Mouse (Mus musculus) ovary, postnatal 10 days (tissue): ENCODE data around the gene Hist1h2bf.
"Not testable (repeated sequence)": the region's sequence is repeated elsewhere in the genome, so short reads cannot be mapped to it uniquely, and the experiment has no call there.

Experiments
- DNase-seq: peaks from one replicate; pipeline ENCODE4 v3.0.0; 2022; ENCODE audit warnings: low spot score

The Hist1h2bf gene

DNA sequence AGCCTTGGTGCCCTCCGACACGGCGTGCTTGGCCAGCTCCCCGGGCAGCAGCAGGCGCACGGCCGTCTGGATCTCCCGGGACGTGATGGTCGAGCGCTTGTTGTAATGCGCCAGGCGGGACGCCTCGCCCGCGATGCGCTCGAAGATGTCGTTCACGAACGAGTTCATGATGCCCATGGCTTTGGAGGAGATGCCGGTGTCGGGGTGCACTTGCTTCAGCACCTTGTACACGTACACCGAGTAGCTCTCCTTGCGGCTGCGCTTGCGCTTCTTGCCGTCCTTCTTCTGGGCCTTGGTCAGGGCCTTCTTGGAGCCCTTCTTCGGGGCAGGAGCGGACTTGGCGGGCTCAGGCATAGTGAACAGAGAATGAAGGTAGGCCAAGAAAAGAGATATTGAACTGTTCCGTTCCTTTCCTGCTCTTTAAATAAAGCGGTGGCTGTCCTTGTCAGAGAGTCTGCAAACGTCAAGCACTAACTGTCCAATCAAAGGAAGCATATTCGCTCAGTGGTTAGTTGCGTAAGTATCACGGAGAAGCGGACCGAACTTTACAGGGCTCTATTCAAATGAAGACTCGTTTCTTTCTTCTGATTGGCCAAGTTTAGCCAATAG is 30.9 kb downstream of the Hist1h2bf start, which contains the start of gene Hist1h2bh:
Hist1h2bh (minus strand) TSS at position 394 of the 609 bp plus-strand sequence.
- DNase-seq = not testable (repeated sequence)

DNA sequence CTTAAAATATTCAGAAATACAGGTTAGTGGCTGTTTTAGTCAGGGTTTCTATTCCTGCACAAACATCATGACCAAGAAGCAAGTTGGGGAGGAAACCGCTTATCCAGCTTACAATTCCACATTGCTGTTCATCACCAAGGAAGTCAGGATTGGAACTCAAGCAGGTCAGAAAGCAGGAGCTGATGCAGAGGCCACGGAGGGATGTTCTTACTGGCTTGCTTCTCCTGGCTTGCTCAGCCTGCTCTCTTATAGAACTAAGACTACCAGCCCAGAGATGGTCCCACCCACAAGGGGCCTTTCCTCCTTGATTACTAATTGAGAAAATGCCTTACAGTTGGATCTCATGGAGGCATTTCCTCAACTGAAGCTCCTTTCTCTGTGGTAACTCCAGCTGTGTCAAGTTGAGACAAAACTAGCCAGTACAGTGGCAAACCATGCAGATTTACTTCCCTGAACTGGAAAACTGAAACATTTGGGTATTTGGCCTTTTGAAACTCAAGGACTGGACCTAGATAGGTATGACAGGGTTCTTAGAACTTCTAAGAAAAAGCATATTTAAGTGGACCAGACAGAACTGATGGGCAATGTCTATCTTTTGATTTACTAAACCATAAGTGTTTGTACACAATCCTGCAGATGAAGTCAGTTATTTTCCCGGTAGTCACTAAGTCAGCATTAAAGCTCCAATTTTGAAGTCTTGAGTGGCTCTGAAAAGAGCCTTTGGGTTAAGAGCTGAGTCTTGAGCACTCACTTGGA is 31.6 kb downstream of the Hist1h2bf start:
- DNase-seq = not testable (repeated sequence)

DNA sequence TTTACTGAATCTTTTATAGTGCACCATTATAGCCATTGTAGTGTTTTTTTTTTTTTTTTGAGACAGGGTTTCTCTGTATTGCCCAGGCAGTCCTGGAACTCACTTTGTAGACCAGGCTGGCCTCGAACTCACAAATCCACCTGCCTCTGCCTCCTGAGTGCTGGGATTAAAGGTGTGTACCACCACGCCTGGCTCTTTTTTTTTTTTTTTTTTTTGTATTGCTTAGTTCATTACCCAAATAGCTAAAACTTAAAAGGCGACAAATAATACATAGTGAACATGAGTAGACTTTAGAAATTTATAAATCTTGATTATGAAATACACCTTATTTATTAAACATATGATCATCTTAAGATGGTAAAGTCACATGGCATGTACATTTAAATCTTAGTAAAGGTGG is 32.5 kb downstream of the Hist1h2bf start:
- no peak for DNase-seq

DNA sequence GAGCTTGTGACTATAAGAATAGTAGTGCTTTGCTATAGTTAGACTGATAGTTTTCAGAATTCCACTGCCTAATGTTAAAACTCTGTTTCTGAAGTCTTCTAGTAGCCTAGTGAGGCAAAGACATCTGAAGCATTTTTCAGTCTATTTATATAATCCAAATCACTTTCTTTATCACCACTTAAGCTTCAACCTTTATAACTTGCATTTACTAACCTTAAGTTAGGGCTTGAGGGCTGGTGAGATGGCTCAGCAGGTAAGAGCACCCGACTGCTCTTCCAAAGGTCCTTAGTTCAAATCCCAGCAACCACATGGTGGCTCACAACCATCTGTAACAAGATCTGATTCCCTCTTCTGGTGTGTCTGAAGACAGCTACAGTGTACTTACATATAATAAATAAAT is 34.2 kb downstream of the Hist1h2bf start:
- not testable (repeated sequence) for DNase-seq

DNA sequence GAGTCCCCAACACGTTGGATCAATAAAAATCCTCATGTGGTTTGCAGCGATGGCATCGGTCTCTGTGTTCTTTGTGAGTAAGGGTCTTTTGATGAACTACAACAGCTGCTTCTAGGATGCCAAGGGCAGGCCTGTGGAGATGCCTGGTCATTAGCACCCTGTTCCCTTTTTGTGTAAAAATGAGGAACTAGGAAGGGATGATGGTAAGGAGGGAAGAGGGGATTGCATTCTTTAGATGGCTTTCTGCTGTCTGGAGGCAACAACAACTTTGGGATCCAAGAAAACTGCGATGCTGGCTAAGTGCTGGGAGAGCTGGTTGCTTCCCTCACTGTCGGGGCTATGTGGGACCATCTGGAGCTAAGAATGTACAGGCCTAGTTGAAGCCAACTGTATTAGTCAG is 35.7 kb downstream of the Hist1h2bf start:
- no peak for DNase-seq

DNA sequence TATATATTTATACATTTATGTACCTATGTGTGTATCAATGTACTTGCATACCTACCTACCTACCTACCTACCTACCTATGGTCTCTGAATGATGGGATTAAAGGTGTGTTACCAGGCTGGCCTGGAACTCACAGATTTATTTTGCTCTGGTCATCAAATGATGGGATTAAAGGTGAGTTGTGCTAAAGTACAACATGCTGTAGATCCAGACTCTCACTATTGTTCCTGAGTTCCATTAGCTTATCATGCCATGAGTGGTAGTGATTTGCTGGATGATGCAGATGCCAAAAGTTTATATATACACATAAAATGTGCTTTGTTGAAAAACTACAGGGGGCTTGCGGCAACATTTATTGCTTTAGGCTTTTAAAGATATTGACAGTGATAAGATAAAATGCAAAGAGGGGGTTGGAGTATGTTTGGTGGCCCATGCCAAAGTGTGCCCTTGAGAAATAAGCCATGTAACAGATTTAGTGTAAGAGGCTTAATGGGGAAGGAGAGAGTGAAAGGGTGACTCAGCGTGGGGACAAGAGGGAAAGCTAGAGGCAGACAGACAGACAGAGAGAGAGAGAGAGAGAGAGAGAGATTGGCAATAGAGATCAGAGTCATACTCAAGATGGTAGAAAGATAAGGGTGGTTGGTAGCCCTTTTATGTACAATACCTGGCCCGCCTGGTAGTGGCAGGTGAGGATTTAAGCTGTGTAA is 36.8 kb downstream of the Hist1h2bf start:
- no peak for DNase-seq

DNA sequence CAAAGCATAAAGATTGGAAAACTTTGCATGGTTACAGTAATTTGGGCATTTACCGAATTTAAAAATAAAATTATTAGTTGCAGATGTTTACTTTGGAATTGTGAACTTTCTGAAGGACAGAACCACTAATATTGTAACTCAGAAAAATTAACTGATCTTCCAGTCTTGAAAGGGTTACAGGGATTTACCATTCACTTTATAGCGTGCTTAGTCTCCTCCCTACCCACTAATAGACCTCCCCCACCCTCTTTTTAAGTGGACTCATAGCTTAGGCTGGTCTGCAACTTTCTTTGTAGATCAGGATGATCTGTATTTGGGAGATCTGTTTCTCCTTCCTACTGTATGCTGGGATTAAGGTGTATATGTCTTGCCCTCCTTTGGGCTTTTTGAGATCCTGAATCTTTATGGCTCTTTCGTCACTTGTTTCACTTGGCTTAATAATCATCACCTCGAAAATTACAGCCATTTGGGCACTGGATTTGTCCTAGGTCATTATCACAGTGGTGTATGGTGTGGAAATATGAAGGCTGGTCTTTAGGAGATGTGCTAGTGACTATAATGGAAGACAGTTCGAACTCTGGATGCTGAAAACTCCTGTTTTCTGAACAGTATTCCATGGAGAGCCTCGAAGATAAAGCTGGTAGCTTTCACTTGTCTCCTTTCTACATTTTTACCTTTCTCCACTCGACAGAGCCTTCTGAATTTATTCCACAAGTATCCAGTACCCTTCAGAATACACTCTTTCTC is 37.7 kb downstream of the Hist1h2bf start:
- DNase-seq = no peak

DNA sequence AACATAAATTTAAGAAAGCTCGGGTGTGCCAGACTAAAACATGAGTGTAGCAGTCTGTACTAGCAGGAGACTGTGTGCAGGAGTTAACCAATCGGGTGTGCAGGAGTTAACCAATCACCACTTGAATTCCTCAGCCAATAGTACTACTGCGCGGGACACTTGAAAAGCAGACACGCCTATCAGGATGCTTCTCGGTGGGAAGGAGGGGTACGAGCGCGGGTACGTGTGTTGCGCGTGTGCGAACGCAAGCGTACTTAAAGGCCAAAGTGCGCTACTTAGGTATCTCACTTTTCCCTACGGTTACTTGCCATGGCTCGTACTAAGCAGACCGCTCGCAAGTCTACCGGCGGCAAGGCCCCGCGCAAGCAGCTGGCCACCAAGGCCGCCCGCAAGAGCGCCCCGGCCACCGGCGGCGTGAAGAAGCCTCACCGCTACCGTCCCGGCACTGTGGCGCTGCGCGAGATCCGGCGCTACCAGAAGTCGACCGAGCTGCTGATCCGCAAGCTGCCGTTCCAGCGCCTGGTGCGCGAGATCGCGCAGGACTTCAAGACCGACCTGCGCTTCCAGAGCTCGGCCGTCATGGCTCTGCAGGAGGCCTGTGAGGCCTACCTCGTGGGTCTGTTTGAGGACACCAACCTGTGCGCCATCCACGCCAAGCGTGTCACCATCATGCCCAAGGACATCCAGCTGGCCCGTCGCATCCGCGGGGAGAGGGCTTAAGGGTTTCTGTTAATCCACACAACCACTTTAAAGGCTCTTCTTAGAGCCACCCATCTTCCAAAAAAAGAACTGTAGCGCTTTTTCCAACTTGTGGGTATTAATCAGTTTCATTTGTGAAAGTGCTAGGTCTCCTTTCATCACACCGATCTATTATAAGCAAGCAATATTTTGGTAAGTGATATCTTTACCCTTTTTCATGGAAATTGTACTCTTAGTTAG is 38.6 kb downstream of the Hist1h2bf start, which contains the start of gene Hist1h3g:
Hist1h3g (plus strand) TSS at position 286 of the 939 bp plus-strand sequence.
- DNase-seq = not testable (repeated sequence)

DNA sequence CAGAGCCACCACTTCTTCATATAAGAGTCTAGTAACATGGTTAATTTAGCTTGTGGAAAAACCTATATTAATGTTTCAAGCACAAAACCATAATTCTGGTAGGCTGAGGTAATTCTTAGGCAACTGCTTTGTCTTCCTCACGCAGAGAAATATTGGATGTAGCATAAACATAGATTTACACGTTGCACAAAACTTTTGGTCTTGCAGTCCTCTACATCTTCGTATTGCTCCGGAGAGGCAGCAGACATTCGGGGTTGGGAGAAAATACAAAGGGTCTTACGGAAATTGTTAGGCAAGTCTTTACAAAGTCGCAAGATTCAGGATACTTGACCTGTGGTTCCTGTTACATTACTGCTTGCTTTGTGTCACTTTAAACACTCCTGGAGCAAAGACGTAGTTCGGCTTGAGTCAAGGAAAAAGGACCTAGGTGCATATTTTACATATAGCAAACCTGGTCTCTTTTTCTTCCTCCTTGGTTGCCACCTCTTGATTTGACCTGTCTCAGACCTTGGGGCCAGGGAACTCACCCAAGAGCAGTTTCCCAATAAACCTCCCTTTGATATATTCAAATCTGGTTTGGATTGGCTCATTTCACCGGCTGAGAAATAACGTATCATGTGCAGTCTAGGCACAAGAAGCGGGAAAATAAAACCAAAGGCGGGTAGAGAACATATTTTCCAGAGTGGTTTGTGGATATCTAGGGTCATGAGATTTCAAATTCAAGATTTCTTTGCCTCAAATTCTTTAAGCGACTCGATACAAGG is 39.4 kb downstream of the Hist1h2bf start:
- no peak for DNase-seq

DNA sequence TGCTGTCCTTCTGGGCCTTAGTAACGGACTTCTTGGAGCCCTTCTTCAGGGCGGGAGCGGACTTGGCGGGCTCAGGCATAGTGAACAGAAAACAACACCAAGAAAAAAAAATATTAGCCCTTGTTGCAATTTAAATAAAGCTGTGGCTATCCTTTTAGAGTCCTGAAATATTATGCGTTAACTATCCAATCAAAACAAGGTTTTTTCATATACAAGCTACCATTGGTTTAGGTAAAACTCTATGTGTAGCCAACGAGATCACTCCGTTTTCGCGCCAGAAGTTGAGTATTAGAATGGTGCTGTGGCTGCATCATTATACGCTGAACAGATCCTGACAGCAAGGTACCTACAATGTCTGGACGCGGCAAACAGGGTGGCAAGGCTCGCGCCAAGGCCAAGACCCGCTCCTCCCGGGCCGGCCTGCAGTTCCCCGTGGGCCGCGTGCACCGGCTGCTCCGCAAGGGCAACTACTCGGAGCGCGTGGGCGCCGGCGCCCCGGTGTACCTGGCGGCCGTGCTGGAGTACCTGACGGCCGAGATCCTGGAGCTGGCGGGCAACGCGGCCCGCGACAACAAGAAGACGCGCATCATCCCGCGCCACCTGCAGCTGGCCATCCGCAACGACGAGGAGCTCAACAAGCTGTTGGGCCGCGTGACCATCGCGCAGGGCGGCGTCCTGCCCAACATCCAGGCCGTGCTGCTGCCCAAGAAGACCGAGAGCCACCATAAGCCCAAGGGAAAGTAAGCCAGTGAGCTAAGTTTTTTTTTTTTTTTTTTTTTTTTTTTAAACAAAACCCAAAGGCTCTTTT is 40.2 kb downstream of the Hist1h2bf start, which contains the start of gene Hist1h2af:
Hist1h2af (plus strand) TSS at position 347 of the 808 bp plus-strand sequence.
- not testable (repeated sequence) for DNase-seq

DNA sequence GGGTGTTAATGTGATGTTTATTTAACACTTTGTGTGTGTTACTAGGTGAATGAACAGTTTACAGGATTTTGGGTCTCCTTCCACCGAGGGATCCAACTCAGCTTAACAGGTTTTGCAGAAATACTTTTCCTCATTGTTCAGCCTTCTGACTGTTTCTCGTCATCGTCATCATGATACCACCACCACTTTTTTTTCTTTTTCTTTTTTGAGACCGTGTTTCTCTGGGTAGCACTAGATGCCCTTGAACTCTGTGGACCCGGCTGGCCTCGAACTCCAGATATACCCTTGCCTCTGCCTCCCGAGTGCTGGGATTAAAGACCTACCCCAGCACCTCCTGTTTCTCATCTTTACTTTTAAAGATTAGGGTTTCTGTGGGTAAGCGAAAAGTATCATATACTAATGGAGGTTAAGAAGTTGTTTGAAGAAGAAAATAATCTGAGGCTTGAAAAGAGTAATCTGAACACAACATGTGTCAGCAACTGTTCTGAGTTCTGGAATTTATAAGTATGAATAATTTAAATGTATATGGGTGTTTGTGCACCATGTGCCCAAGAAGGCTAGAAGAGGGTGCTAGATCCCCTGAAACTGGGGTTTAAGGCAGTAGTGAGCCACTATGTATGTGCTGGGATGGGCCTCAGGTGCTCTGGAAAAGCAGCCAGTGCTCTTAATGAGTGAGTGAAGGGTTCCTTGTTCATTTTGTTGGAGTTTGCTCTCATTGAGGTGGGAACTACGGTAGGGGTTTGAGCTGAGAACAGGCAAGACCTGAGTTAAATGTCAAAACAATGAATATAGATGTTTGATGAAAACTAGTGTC is 41.5 kb downstream of the Hist1h2bf start:
- no peak for DNase-seq

DNA sequence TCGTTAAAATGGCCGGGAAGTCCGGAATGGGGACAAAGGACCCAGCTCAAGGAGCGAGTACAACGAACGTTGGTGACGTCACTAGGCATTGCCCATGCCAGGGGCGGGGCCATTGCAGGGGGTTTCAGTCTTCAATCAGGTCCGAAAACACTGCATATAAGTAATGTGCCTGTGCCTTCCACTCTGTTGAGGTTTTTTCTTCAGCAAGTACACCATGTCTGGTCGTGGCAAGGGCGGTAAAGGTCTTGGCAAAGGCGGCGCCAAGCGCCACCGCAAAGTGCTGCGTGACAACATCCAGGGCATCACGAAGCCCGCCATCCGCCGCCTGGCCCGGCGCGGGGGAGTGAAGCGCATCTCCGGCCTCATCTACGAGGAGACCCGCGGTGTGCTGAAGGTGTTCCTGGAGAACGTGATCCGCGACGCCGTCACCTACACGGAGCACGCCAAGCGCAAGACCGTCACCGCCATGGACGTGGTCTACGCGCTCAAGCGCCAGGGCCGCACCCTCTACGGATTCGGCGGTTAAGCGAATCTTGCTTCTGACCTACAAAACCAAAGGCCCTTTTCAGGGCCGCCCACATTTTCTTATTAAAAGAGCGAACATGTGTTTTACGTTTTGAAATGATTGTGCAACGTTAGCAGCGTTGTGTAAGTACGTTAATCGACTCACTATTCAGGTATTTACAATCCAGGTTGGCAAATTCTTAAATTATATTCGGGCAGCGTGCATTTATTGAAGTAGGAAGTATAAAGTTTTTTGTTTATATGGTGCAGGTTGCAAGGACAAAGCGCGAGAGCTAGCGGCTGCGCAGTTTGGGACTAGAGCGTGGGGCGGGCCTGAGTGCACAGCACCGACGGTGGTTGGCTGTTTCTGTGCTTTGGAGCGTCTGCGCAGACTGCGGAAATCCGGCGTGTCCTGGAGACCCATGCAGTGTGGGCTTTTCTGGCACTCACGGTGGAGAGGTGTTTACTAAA is 42.8 kb downstream of the Hist1h2bf start, which contains the start of gene Hist1h4h:
Hist1h4h (plus strand) TSS at position 150 of the 975 bp plus-strand sequence.
- DNase-seq = peak; percentile 93

DNA sequence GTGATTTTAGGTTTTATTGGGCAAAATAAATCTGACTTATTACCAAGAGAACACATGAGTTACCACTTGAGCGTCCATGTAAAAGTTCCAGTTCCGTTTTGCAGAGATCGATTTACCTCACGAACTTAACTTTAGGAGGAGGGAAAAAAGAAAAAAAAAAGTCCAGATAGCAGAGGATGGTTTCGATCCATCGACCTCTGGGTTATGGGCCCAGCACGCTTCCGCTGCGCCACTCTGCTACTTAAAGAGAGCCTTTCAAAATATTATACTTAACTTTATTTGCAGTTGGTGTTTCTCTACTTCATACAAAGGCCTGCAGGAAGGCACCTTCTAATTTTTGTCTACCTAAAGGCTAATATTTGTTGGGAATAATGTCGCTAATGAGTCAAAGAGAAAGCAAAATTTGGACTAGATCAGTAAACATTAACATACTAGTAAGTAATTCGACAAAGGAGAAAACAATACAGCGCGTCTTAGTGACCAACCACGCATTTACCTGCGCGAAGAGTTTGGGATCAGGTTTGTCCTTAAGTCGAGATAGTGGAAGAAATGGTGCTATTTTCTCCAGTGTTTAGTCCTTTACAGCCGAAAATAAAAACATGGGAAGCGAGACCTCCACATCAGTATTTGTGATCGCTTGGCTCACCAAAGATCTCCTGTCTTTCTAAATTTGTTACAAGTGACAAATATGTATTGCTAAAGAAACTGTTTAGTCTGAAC is 43.7 kb downstream of the Hist1h2bf start:
- no peak for DNase-seq

DNA sequence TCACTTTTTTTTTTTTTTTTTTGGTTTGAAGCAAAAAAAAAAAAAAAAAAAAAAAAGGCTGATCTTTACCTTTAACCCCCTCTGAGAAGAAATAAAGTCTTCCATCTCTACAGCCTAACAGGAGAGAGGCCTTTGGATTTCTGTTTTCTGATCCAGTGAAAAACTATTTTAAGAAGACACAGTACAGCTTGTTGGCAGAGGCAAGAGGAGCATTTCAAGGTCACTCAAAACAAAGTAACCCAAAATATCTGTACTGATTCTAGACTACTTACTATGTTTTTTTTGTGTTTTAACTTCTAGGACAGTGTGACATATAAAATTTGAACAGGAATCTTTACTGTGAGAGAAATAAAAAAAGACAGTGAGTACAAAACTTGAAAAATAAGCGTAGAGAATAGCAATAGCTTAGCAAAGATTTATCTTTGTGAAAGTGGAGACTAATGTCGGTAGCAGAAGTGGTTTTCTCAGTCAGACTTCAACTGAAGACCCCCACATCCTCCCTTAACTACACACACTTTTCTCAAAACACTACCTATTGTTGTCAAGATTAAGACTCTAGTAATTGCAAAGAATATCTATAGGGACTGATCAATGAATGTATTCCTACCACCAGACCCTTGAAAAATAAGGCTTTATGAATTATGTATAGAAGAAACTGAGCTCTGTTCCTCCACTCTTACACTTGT is 44.4 kb downstream of the Hist1h2bf start:
- no peak for DNase-seq

DNA sequence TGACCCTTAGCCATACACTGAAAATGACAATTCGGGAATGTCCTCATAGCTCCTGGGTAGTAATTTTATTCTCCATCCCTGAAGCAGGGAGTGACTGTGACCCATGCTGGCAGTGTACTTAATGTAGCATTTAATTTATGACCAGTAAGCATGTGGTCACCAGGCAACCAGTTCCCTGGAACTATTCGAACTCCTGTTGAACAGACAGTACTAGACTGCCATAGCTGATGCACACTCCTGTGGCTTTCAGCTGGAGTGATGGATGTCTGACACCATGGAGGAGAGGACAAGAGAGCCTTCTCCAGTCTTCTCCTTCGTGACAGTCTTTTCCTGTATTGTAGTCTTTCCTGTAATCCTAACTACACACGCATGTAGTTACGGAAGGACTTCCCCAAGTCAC is 45.0 kb downstream of the Hist1h2bf start:
- no peak for DNase-seq

DNA sequence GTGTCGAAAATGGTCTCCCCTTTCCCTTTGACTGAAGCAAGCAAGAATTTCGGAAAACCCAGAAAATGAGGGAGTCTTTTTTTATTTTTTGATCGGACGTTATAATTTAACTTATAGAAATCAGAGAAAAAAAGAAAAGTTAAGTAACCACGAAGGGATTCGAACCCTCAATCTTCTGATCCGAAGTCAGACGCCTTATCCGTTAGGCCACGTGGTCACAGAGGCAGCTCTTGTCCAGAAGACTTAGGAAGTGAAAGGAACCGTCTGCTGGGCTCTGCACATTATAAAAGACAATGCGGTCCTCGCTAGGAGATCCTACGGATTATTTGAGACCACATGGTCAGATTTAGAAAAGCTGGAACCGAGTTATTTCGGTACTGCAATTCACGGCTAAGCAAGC is 47.7 kb downstream of the Hist1h2bf start:
- peak; percentile 94 for DNase-seq
